Mouse (Mus musculus): ENCODE measurements around the gene Podxl2.

GRCm38 (mm10) chr6:88843781-88844725 lies 30.8 kb downstream of the Podxl2 start:
- TF ChIP-seq CTCF (conservative IDR thresholded peaks at IDR 0.05; ENCODE audit: insufficient read depth, insufficient read length, low read depth, low read length): no peak
- no peak for TF ChIP-seq POLR2A (IDR thresholded peaks at IDR 0.05; ENCODE audit: low read depth, low read length)

Data from kidney, adult 2 months (tissue).